13 mouse cellular contexts compared by ENCODE assay signal in genomic region chr1:90599226-90599625, GRCm38 (mm10). TPM values are rescaled to one million over a fixed set of nuclear protein-coding genes. Genes with fewer than 3 reads are reported as not detected.
DNase-seq lines count a peak whose midpoint lies in the region; ATAC-seq and TF ChIP-seq lines count a peak whose summit lies in the region.
"Had no signal": no experiment of that assay in that cellular context is flagged by ENCODE, and none has a peak within 500 bp of the region (broad histone marks: within the 10 kb centered on the region; RNA-seq: fewer than 3 reads in every experiment).

No protein-coding gene starts in this region.

- H3K4me2 ChIP-seq in heart, postnatal 0 days (ENCODE audit: low read depth, low read length): no peak overlapping the region
- H3K4me2 ChIP-seq: intestine, embryonic 15.5 days had no signal

- 0 out of 2 replicates have a peak, but pooled peaks have one; percentile 40 for TF ChIP-seq EP300 in heart, postnatal 0 days (IDR thresholded peaks at IDR 0.05; ENCODE audit: low read depth)

- TF ChIP-seq POLR2A in cerebellum, adult 2 months (IDR thresholded peaks at IDR 0.05; ENCODE audit: borderline replicate concordance, insufficient read depth, low read length): no peak

- no peaks in the 10 kb centered on the region for H3K27me3 ChIP-seq in cerebellum, adult 2 months (ENCODE audit: control insufficient read depth, insufficient read depth, low read length)
- no peaks in the 10 kb centered on the region for H3K27me3 ChIP-seq in heart, postnatal 0 days (ENCODE audit: control insufficient read depth, insufficient read depth, low read length)
- H3K27me3 ChIP-seq: intestine, embryonic 15.5 days had no signal

- no peak overlapping the region for H3K4me3 ChIP-seq in cerebellum, adult 2 months (replicated peaks; ENCODE audit: insufficient read depth, low read depth, low read length)
- no peak overlapping the region for H3K4me3 ChIP-seq in heart, postnatal 0 days (ENCODE audit: low read depth, low read length)
- H3K4me3 ChIP-seq: hindbrain, embryonic 10.5 days; intestine, embryonic 15.5 days had no signal

- peak; percentile 35 to 68 for DNase-seq in cerebellum, postnatal 14 days
- DNase-seq in cerebellum, adult 2 months: no peak
- DNase-seq in MN1 (ENCODE audit: low spot score): peak; percentile 18
- DNase-seq in heart, postnatal 0 days (ENCODE audit: low spot score): peak; percentile 41
- DNase-seq in kidney, postnatal 36 days: peak; percentile 73 to 83
- DNase-seq in spleen, postnatal 4 days (ENCODE audit: low spot score in 2 of 2): no peak
- no peak for DNase-seq in ovary, adult 18-20 months (ENCODE audit: low spot score)
- no peak for DNase-seq in cerebellum, adult 8-10 months
- DNase-seq: layer of hippocampus, postnatal 36 days; thymus, postnatal 14 days had no signal

- peaks cover 1% of the 10 kb centered on the region; the same call in 1 of the 2 replicates for H3K4me1 ChIP-seq in cerebellum, adult 2 months (ENCODE audit: control insufficient read depth, insufficient read depth, low read length)
- no peaks in the 10 kb centered on the region for H3K4me1 ChIP-seq in heart, postnatal 0 days (ENCODE audit: control insufficient read depth, insufficient read depth)

- no peaks in the 10 kb centered on the region for H3K36me3 ChIP-seq in heart, postnatal 0 days (replicated peaks; ENCODE audit: control insufficient read depth, insufficient read depth, low read length)
- H3K36me3 ChIP-seq: hindbrain, embryonic 10.5 days; intestine, embryonic 15.5 days had no signal

- TF ChIP-seq CTCF in cerebellum, adult 2 months (IDR thresholded peaks at IDR 0.05; ENCODE audit: borderline replicate concordance, insufficient read depth, low read depth, low read length): no peak
- no peak for TF ChIP-seq CTCF in heart, postnatal 0 days (IDR thresholded peaks at IDR 0.05; ENCODE audit: low read depth)

- ATAC-seq in heart, postnatal 0 days (ENCODE audit: insufficient read depth, low read depth): no peak
- ATAC-seq: intestine, embryonic 15.5 days had no signal

- no peak overlapping the region for H3K27ac ChIP-seq in cerebellum, adult 2 months (ENCODE audit: insufficient read depth, low read length)
- no peak overlapping the region for H3K27ac ChIP-seq in heart, postnatal 0 days (ENCODE audit: low read depth)
- H3K27ac ChIP-seq: hindbrain, embryonic 10.5 days; intestine, embryonic 15.5 days; macrophage had no signal

- no peaks in the 10 kb centered on the region for H3K9me3 ChIP-seq in heart, postnatal 0 days (replicated peaks; ENCODE audit: control insufficient read depth, low read length)
- H3K9me3 ChIP-seq: hindbrain, embryonic 10.5 days; intestine, embryonic 15.5 days had no signal

- 9% methylated on average over 3 of the region's 3 CpGs for WGBS in cerebellum, adult 2 months
- 24% methylated on average over 3 of the region's 3 CpGs for WGBS in heart, postnatal 0 days

- no peak overlapping the region for H3K9ac ChIP-seq in heart, postnatal 0 days (replicated peaks; ENCODE audit: low read depth, low read length)
- H3K9ac ChIP-seq: intestine, embryonic 15.5 days had no signal

RNA-seq across cellular contexts. Expression of gene Cops8, which starts 3.6 kb away (rescaled TPM):
- 119 and 120 TPM in 2 replicates for polyA plus RNA-seq in cerebellum, adult 2 months (2012; rRNA removed)
- total RNA-seq in heart, postnatal 0 days (2014; rRNA removed; ENCODE audit: low replicate concordance): 63.7 and 140 TPM in 2 replicates
- 91.4 and 99.8 TPM in 2 replicates for polyA plus RNA-seq in heart, postnatal 0 days (2015; fragmentation: Nextera tagmentation; extraction: Ambion mirVana)

Comparison
In these comparisons a context has a peak if more than half of its experiments do, and no peak if none do; other contexts are left out.
1. DNase-seq: peak in cerebellum, postnatal 14 days (2 of 2), MN1 (single experiment), heart, postnatal 0 days (single experiment) and kidney, postnatal 36 days (2 of 2); none in cerebellum, adult 2 months (0 of 2), spleen, postnatal 4 days (0 of 2), ovary, adult 18-20 months (single experiment) and cerebellum, adult 8-10 months (single experiment).